Mouse (Mus musculus) embryonic fibroblast, embryonic 13.5 days (primary cell): ENCODE measurements at regions not wholly inside any gene's neighbourhood (a gene's known extent, or its start where the extent isn't known, plus 50 kb on each side); places are given as distances from the start of the nearest gene placed in this dataset.

Source experiments
- CTCF ChIP-seq: IDR thresholded peaks from 2 replicates; pipeline ENCODE4 v1.5.1; 2011; ENCODE audit warnings: mild to moderate bottlenecking, control low read depth, low read length, moderate library complexity, borderline replicate concordance; ENCODE audit not compliant: insufficient read depth
- POLR2A ChIP-seq: IDR thresholded peaks from 2 replicates; pipeline ENCODE4 v1.6.1; 2011; ENCODE audit warnings: low read depth, mild to moderate bottlenecking, control low read depth, low read length, moderate library complexity

- TF ChIP-seq POLR2A (no peak), CTCF (no peak)
These were observed 119.9 kb downstream of the Evx1 start for GRCm38 (mm10) chr6:52433234-52433633.
